Mouse (Mus musculus) myocyte (in vitro differentiated cells): ENCODE results near the gene Iqgap3. TPM values are rescaled to one million over a fixed set of nuclear protein-coding genes. Genes with fewer than 3 reads are reported as not detected.

ENCODE experiments used
- H3K27me3 ChIP-seq: one replicate; pipeline ENCODE4 v1.6.1; 2011; ENCODE audit not compliant: control insufficient read depth, insufficient read depth, insufficient read length
- H3K36me3 ChIP-seq: one replicate; pipeline ENCODE4 v1.6.1; 2011; ENCODE audit not compliant: control insufficient read depth, insufficient read depth
- H3K4me2 ChIP-seq: one replicate; pipeline ENCODE4 v1.6.1; 2011; ENCODE audit warnings: low read depth, control low read depth
- H3K4me3 ChIP-seq: one replicate; pipeline ENCODE4 v1.5.1; 2011; ENCODE audit warnings: mild to moderate bottlenecking, control low read depth, moderate library complexity
- H3K79me2 ChIP-seq: one replicate; pipeline ENCODE4 v1.6.1; 2011; ENCODE audit not compliant: control insufficient read depth, insufficient read depth
- H3ac ChIP-seq: one replicate; pipeline ENCODE4 v1.6.1; 2011; ENCODE audit not compliant: control insufficient read depth, insufficient read length
- CEBPB ChIP-seq: IDR thresholded peaks from 2 replicates; pipeline ENCODE4 v1.6.1; 2011; ENCODE audit warnings: mild to moderate bottlenecking, moderate library complexity; ENCODE audit not compliant: poor library complexity, insufficient read depth, severe bottlenecking
- E2F4 ChIP-seq: IDR thresholded peaks from one replicate; pipeline ENCODE4 v1.6.1; 2011; ENCODE audit warnings: mild to moderate bottlenecking, control low read depth, moderate library complexity; ENCODE audit not compliant: insufficient read depth
- MAX ChIP-seq: IDR thresholded peaks from one replicate; pipeline ENCODE4 v1.6.1; 2011; ENCODE audit warnings: low read depth, mild to moderate bottlenecking, control low read depth
- MYOD1 ChIP-seq, 3 experiments: IDR thresholded peaks; one replicate each; pipeline ENCODE4 v1.6.1; 2011; ENCODE audit warnings: control low read depth in 2 of 3, low read depth in 2 of 3, mild to moderate bottlenecking in 2 of 3, moderate library complexity in 1 of 3; ENCODE audit not compliant: insufficient read length in 2 of 3, control insufficient read depth in 1 of 3
- MYOG ChIP-seq, 3 experiments: IDR thresholded peaks; one replicate each; pipeline ENCODE4 v1.6.1; 2011; ENCODE audit warnings: control low read depth in 2 of 3, low read depth in 2 of 3, mild to moderate bottlenecking in 2 of 3; ENCODE audit not compliant: insufficient read length in 2 of 3, control insufficient read depth in 1 of 3, insufficient read depth in 1 of 3
- POLR2A ChIP-seq: IDR thresholded peaks from one replicate; pipeline ENCODE4 v1.6.1; 2011; ENCODE audit warnings: low read depth, mild to moderate bottlenecking, control low read depth, moderate library complexity; ENCODE audit not compliant: insufficient read length
- POLR2AphosphoS2 ChIP-seq: IDR thresholded peaks from one replicate; pipeline ENCODE4 v1.6.1; 2011; ENCODE audit warnings: low read depth, control low read depth; ENCODE audit not compliant: insufficient read length
- REST ChIP-seq: IDR thresholded peaks from one replicate; pipeline ENCODE4 v1.6.1; 2011; ENCODE audit warnings: mild to moderate bottlenecking, control low read depth, moderate library complexity; ENCODE audit not compliant: insufficient read depth, insufficient read length
- SRF ChIP-seq: IDR thresholded peaks from one replicate; pipeline ENCODE4 v1.6.1; 2011; ENCODE audit warnings: low read depth; ENCODE audit not compliant: control insufficient read depth, insufficient read length
- TCF12 ChIP-seq: IDR thresholded peaks from one replicate; pipeline ENCODE4 v1.6.1; 2011; ENCODE audit warnings: mild to moderate bottlenecking, control low read depth; ENCODE audit not compliant: poor library complexity, insufficient read depth, severe bottlenecking
- TCF3 ChIP-seq: IDR thresholded peaks from one replicate; pipeline ENCODE4 v1.6.1; 2011; ENCODE audit warnings: low read depth, control low read depth; ENCODE audit not compliant: insufficient read length
- USF1 ChIP-seq: IDR thresholded peaks from one replicate; pipeline ENCODE4 v1.6.1; 2011; ENCODE audit warnings: low read depth, mild to moderate bottlenecking, control low read depth, moderate library complexity
- polyA plus RNA-seq: library from polyadenylated mRNA; unstranded; fragments of >200 nt; fragmentation: generic; extraction: Trizol; gene quantifications from one replicate; pipeline ENCODE4 v1.2.1, GENCODE M21; 2012; ENCODE audit warnings: missing spikeins

Iqgap3 gene
- polyA plus RNA-seq, 1 experiment, result 13.6 TPM

GRCm38 (mm10) chr3:88154236-88154635, 72.5 kb downstream of the Iqgap3 start:
- peaks cover 27% of the 10 kb centered on the region for H3K36me3 ChIP-seq
- H3K79me2 ChIP-seq, result peaks cover 77% of the 10 kb centered on the region
- no peak overlapping the region for H3K4me3 ChIP-seq
- H3K27me3 ChIP-seq, result no peaks in the 10 kb centered on the region
- H3K4me2 ChIP-seq, result no peak overlapping the region
- no peak overlapping the region for H3ac ChIP-seq
- TF ChIP-seq SRF, result no peak
- TF ChIP-seq E2F4, result no peak
- TF ChIP-seq POLR2A, result no peak
- no peak for TF ChIP-seq TCF12
- no peak for TF ChIP-seq MYOD1 (IDR thresholded peaks at IDR 0.05; ENCODE audit: control insufficient read depth in 1 of 3, insufficient read length in 2 of 3, low read depth in 2 of 3)
- TF ChIP-seq MAX, result no peak
- no peak for TF ChIP-seq TCF3
- no peak for TF ChIP-seq USF1
- TF ChIP-seq CEBPB, result no peak
- no peak for TF ChIP-seq MYOG (IDR thresholded peaks at IDR 0.05; ENCODE audit: control insufficient read depth in 1 of 3, insufficient read depth in 1 of 3, insufficient read length in 2 of 3, low read depth in 2 of 3)
- no peak for TF ChIP-seq REST
- no peak for TF ChIP-seq POLR2AphosphoS2

- Histone ChIP-seq H3ac (no peak overlapping the region), H3K36me3 (peaks cover 41% of the 10 kb centered on the region), H3K4me3 (no peak overlapping the region), H3K79me2 (peaks cover 51% of the 10 kb centered on the region), H3K27me3 (no peaks in the 10 kb centered on the region), H3K4me2 (no peak overlapping the region)
- TF ChIP-seq REST, result no peak
- no peak for TF ChIP-seq MYOG (IDR thresholded peaks at IDR 0.05; ENCODE audit: control insufficient read depth in 1 of 3, insufficient read depth in 1 of 3, insufficient read length in 2 of 3, low read depth in 2 of 3)
- no peak for TF ChIP-seq MYOD1 (IDR thresholded peaks at IDR 0.05; ENCODE audit: control insufficient read depth in 1 of 3, insufficient read length in 2 of 3, low read depth in 2 of 3)
- TF ChIP-seq USF1, result no peak
- TF ChIP-seq E2F4, result no peak
Observed at GRCm38 (mm10) chr3:88156817-88157216, 75.0 kb downstream of the Iqgap3 start.

GRCm38 (mm10) chr3:88157771-88158597, 76.2 kb downstream of the Iqgap3 start:
- Histone ChIP-seq H3K79me2 (peaks cover 40% of the 10 kb centered on the region), H3K36me3 (peaks cover 52% of the 10 kb centered on the region), H3K4me2 (no peak overlapping the region), H3K4me3 (no peak overlapping the region), H3K27me3 (no peaks in the 10 kb centered on the region), H3ac (no peak overlapping the region)
- no peak for TF ChIP-seq MAX
- no peak for TF ChIP-seq TCF12
- TF ChIP-seq CEBPB, result no peak
- no peak for TF ChIP-seq MYOD1 (IDR thresholded peaks at IDR 0.05; ENCODE audit: control insufficient read depth in 1 of 3, insufficient read length in 2 of 3, low read depth in 2 of 3)
- no peak for TF ChIP-seq SRF
- no peak for TF ChIP-seq POLR2A
- no peak for TF ChIP-seq MYOG (IDR thresholded peaks at IDR 0.05; ENCODE audit: control insufficient read depth in 1 of 3, insufficient read depth in 1 of 3, insufficient read length in 2 of 3, low read depth in 2 of 3)
- TF ChIP-seq POLR2AphosphoS2, result no peak
- TF ChIP-seq REST, result no peak
- TF ChIP-seq USF1, result no peak
- no peak for TF ChIP-seq TCF3
- no peak for TF ChIP-seq E2F4

GRCm38 (mm10) chr3:88158991-88159390, 77.2 kb downstream of the Iqgap3 start:
- Histone ChIP-seq H3K4me2 (no peak overlapping the region), H3K27me3 (no peaks in the 10 kb centered on the region), H3ac (no peak overlapping the region), H3K36me3 (peaks cover 60% of the 10 kb centered on the region), H3K4me3 (no peak overlapping the region), H3K79me2 (peaks cover 30% of the 10 kb centered on the region)
- TF ChIP-seq CEBPB, result no peak
- no peak for TF ChIP-seq MYOG (IDR thresholded peaks at IDR 0.05; ENCODE audit: control insufficient read depth in 1 of 3, insufficient read depth in 1 of 3, insufficient read length in 2 of 3, low read depth in 2 of 3)
- TF ChIP-seq POLR2A, result no peak
- TF ChIP-seq E2F4, result no peak
- no peak for TF ChIP-seq SRF
- TF ChIP-seq POLR2AphosphoS2, result no peak
- no peak for TF ChIP-seq USF1
- no peak for TF ChIP-seq TCF12
- TF ChIP-seq REST, result no peak
- no peak for TF ChIP-seq TCF3
